In genomic region chr8:84838513-84838912, GRCm38 (mm10) we compare ENCODE assay signal across 17 mouse cellular contexts. TPM values are rescaled to one million over a fixed set of nuclear protein-coding genes. Genes with fewer than 3 reads are reported as not detected.
DNase-seq lines count a peak whose midpoint lies in the region; ATAC-seq and TF ChIP-seq lines count a peak whose summit lies in the region.
"Had no signal": no experiment of that assay in that cellular context is flagged by ENCODE, and none has a peak within 500 bp of the region (broad histone marks: within the 10 kb centered on the region; RNA-seq: fewer than 3 reads in every experiment).

No protein-coding gene starts in this region.

- H3K4me1 ChIP-seq in intestine, embryonic 16.5 days (ENCODE audit: control insufficient read depth, insufficient read depth, low read length): peaks cover 32% of the 10 kb centered on the region
- H3K4me1 ChIP-seq in intestine, postnatal 0 days (replicated peaks; ENCODE audit: control insufficient read depth, insufficient read depth, low read length): no peaks in the 10 kb centered on the region
- H3K4me1 ChIP-seq in limb, embryonic 12.5 days (replicated peaks): peaks cover 42% of the 10 kb centered on the region
- H3K4me1 ChIP-seq in spleen, adult 2 months (ENCODE audit: control insufficient read depth, insufficient read depth, insufficient read length): no peaks in the 10 kb centered on the region; the same call in 1 of the 2 replicates

- DNase-seq in c-Kit-positive CD71-positive TER-119-positive erythroid progenitor cells, embryonic 14.5 days (ENCODE audit: low spot score): peak; percentile 92
- no peak for DNase-seq in spleen, adult 2 months (ENCODE audit: low read depth in 1 of 2, low spot score in 2 of 2)
- DNase-seq in urinary bladder, postnatal 10 days (ENCODE audit: low spot score): no peak
- no peak for DNase-seq in embryo, embryonic 11 days
- DNase-seq: adrenal gland, postnatal 25 days; cerebellum, adult 8-10 months; heart, adult 18-20 months; kidney, postnatal 10 days had no signal

- TF ChIP-seq POLR2A in spleen, adult 2 months (IDR thresholded peaks at IDR 0.05; ENCODE audit: low read depth, low read length): no peak

- H3K27ac ChIP-seq in intestine, embryonic 16.5 days (ENCODE audit: low read length): no peak overlapping the region
- H3K27ac ChIP-seq in intestine, postnatal 0 days (ENCODE audit: low read depth, low read length): no peak overlapping the region; the same call in 1 of the 2 replicates
- peak overlapping the region; percentile 84; the same call in 1 of the 2 replicates for H3K27ac ChIP-seq in limb, embryonic 12.5 days
- peak overlapping the region; percentile 17; the same call in 1 of the 2 replicates for H3K27ac ChIP-seq in spleen, adult 2 months (ENCODE audit: insufficient read depth, low read length)
- H3K27ac ChIP-seq: hindbrain, embryonic 15.5 days; lung, embryonic 15.5 days; midbrain, embryonic 12.5 days; neural tube, embryonic 12.5 days had no signal

- no peak overlapping the region for H3K4me2 ChIP-seq in intestine, embryonic 16.5 days (ENCODE audit: low read depth, low read length)
- H3K4me2 ChIP-seq in intestine, postnatal 0 days (replicated peaks; ENCODE audit: low read depth): no peak overlapping the region
- H3K4me2 ChIP-seq in limb, embryonic 12.5 days: 0 out of 2 replicates have a peak overlapping the region, but pooled peaks have one; percentile 30

- peaks cover 39% of the 10 kb centered on the region for H3K36me3 ChIP-seq in intestine, embryonic 16.5 days (ENCODE audit: control insufficient read depth, insufficient read depth, low read length)
- peaks cover 68% of the 10 kb centered on the region for H3K36me3 ChIP-seq in intestine, postnatal 0 days (ENCODE audit: control insufficient read depth, insufficient read depth)
- H3K36me3 ChIP-seq in limb, embryonic 12.5 days: peaks cover 84% of the 10 kb centered on the region
- peaks cover 57% of the 10 kb centered on the region for H3K36me3 ChIP-seq in spleen, adult 2 months (ENCODE audit: control insufficient read depth, insufficient read depth, low read length)

- H3K4me3 ChIP-seq in intestine, embryonic 16.5 days (ENCODE audit: low read length): no peak overlapping the region
- H3K4me3 ChIP-seq in intestine, postnatal 0 days (ENCODE audit: low read depth, low read length): no peak overlapping the region
- H3K4me3 ChIP-seq in limb, embryonic 12.5 days (replicated peaks): 0 out of 2 replicates have a peak overlapping the region, but pooled peaks have one; percentile 10
- H3K4me3 ChIP-seq in spleen, adult 2 months (ENCODE audit: extremely low read depth, insufficient read depth, insufficient read length): no peak overlapping the region
- H3K4me3 ChIP-seq: hindbrain, embryonic 15.5 days had no signal

- H3K9ac ChIP-seq in intestine, embryonic 16.5 days (ENCODE audit: low read depth, low read length): no peak overlapping the region
- no peak overlapping the region for H3K9ac ChIP-seq in intestine, postnatal 0 days (ENCODE audit: low read depth, low read length)
- H3K9ac ChIP-seq in limb, embryonic 12.5 days (replicated peaks): no peak overlapping the region; the same call in 1 of the 2 replicates
- H3K9ac ChIP-seq: hindbrain, embryonic 15.5 days; midbrain, embryonic 12.5 days; neural tube, embryonic 12.5 days had no signal

- no peaks in the 10 kb centered on the region for H3K9me3 ChIP-seq in intestine, embryonic 16.5 days (ENCODE audit: control insufficient read depth, low read length)
- H3K9me3 ChIP-seq in intestine, postnatal 0 days (ENCODE audit: control insufficient read depth): no peaks in the 10 kb centered on the region
- no peaks in the 10 kb centered on the region for H3K9me3 ChIP-seq in limb, embryonic 12.5 days
- H3K9me3 ChIP-seq: embryonic facial prominence, embryonic 12.5 days; hindbrain, embryonic 15.5 days; lung, embryonic 15.5 days; midbrain, embryonic 12.5 days; neural tube, embryonic 12.5 days had no signal

- no peaks in the 10 kb centered on the region for H3K27me3 ChIP-seq in intestine, embryonic 16.5 days (replicated peaks; ENCODE audit: control insufficient read depth, insufficient read depth, low read length)
- H3K27me3 ChIP-seq in intestine, postnatal 0 days (replicated peaks; ENCODE audit: control insufficient read depth, insufficient read depth, low read length): no peaks in the 10 kb centered on the region
- no peaks in the 10 kb centered on the region for H3K27me3 ChIP-seq in limb, embryonic 12.5 days
- no peaks in the 10 kb centered on the region for H3K27me3 ChIP-seq in spleen, adult 2 months (ENCODE audit: control insufficient read depth, insufficient read depth, low read length)
- H3K27me3 ChIP-seq: CH12.LX; embryonic facial prominence, embryonic 12.5 days; hindbrain, embryonic 15.5 days; lung, embryonic 15.5 days; midbrain, embryonic 12.5 days; neural tube, embryonic 12.5 days had no signal

- 79% methylated on average over 5 of the region's 5 CpGs for WGBS in intestine, embryonic 16.5 days
- WGBS in intestine, postnatal 0 days: 79% methylated on average over 5 of the region's 5 CpGs
- WGBS in limb, embryonic 12.5 days: 88% methylated on average over 5 of the region's 5 CpGs
- 77% methylated on average over 5 of the region's 5 CpGs for WGBS in spleen, adult 2 months

- TF ChIP-seq CTCF in intestine, postnatal 0 days (IDR thresholded peaks at IDR 0.05; ENCODE audit: low read depth): no peak
- no peak for TF ChIP-seq CTCF in spleen, adult 2 months (IDR thresholded peaks at IDR 0.05; ENCODE audit: extremely low read depth, insufficient read depth, insufficient read length, insufficient replicate concordance)

- 0 out of 2 replicates have a peak, but pooled peaks have one; percentile 4 for ATAC-seq in intestine, embryonic 16.5 days
- no peak for ATAC-seq in intestine, postnatal 0 days
- ATAC-seq in limb, embryonic 12.5 days (ENCODE audit: insufficient number of reproducible peaks, insufficient read depth, low FRiP score, low TSS enrichment, low read depth): no peak

RNA-seq across cellular contexts. Expression of gene Rad23a, which starts 2.0 kb away (rescaled TPM):
- 109 and 115 TPM in 2 replicates for polyA plus RNA-seq in intestine, embryonic 16.5 days (2015; fragmentation: Nextera tagmentation; extraction: Ambion mirVana)
- polyA plus RNA-seq in intestine, postnatal 0 days (2015; fragmentation: Nextera tagmentation; extraction: Ambion mirVana): 67.8 and 74.2 TPM in 2 replicates
- 104 and 109 TPM in 2 replicates for polyA plus RNA-seq in limb, embryonic 12.5 days (2016; fragmentation: Nextera tagmentation; extraction: Ambion mirVana)
- 125 and 162 TPM in 2 replicates for polyA plus RNA-seq in spleen, adult 2 months (2012; rRNA removed)

RNA-seq across cellular contexts. Expression of gene Gadd45gip1, which starts 7.2 kb away (rescaled TPM):
- polyA plus RNA-seq in intestine, embryonic 16.5 days (2015; fragmentation: Nextera tagmentation; extraction: Ambion mirVana): 61.8 and 63.4 TPM in 2 replicates
- polyA plus RNA-seq in intestine, postnatal 0 days (2015; fragmentation: Nextera tagmentation; extraction: Ambion mirVana): 36.3 and 37.6 TPM in 2 replicates
- 46.5 and 48.6 TPM in 2 replicates for polyA plus RNA-seq in limb, embryonic 12.5 days (2016; fragmentation: Nextera tagmentation; extraction: Ambion mirVana)
- polyA plus RNA-seq in spleen, adult 2 months (2012; rRNA removed): 20.3 and 61.4 TPM in 2 replicates

RNA-seq across cellular contexts. Expression of gene Calr, which starts 8.2 kb away (rescaled TPM):
- polyA plus RNA-seq in intestine, embryonic 16.5 days (2015; fragmentation: Nextera tagmentation; extraction: Ambion mirVana): 1,204 and 1,241 TPM in 2 replicates
- polyA plus RNA-seq in intestine, postnatal 0 days (2015; fragmentation: Nextera tagmentation; extraction: Ambion mirVana): 474 and 507 TPM in 2 replicates
- polyA plus RNA-seq in limb, embryonic 12.5 days (2016; fragmentation: Nextera tagmentation; extraction: Ambion mirVana): 764 and 842 TPM in 2 replicates
- polyA plus RNA-seq in spleen, adult 2 months (2012; rRNA removed): 112 and 116 TPM in 2 replicates

RNA-seq across cellular contexts. Expression of gene Dand5, which starts 15.9 kb away (rescaled TPM):
- 4.2 and 4.4 TPM in 2 replicates for polyA plus RNA-seq in intestine, embryonic 16.5 days (2015; fragmentation: Nextera tagmentation; extraction: Ambion mirVana)
- polyA plus RNA-seq in intestine, postnatal 0 days (2015; fragmentation: Nextera tagmentation; extraction: Ambion mirVana): 1.9 and 2.2 TPM in 2 replicates
- 4.1 and 5.1 TPM in 2 replicates for polyA plus RNA-seq in limb, embryonic 12.5 days (2016; fragmentation: Nextera tagmentation; extraction: Ambion mirVana)
- 1.6 and 1.8 TPM in 2 replicates for polyA plus RNA-seq in spleen, adult 2 months (2012; rRNA removed)

RNA-seq across cellular contexts. Expression of gene Farsa, which starts 18.3 kb away (rescaled TPM):
- polyA plus RNA-seq in intestine, embryonic 16.5 days (2015; fragmentation: Nextera tagmentation; extraction: Ambion mirVana): 86.0 and 91.7 TPM in 2 replicates
- polyA plus RNA-seq in intestine, postnatal 0 days (2015; fragmentation: Nextera tagmentation; extraction: Ambion mirVana): 27.3 and 28.3 TPM in 2 replicates
- polyA plus RNA-seq in limb, embryonic 12.5 days (2016; fragmentation: Nextera tagmentation; extraction: Ambion mirVana): 109 and 114 TPM in 2 replicates
- polyA plus RNA-seq in spleen, adult 2 months (2012; rRNA removed): 50.3 and 55.0 TPM in 2 replicates

Comparison
In these comparisons a context has a peak if more than half of its experiments do, and no peak if none do; other contexts are left out.
1. H3K27ac ChIP-seq: peak in limb, embryonic 12.5 days (single experiment) and spleen, adult 2 months (single experiment); none in intestine, embryonic 16.5 days (single experiment) and intestine, postnatal 0 days (single experiment).